Mouse (Mus musculus): ENCODE results near the gene Gnao1. TPM values are rescaled to one million over a fixed set of nuclear protein-coding genes. Genes with fewer than 3 reads are reported as not detected.

The Gnao1 gene
- polyA plus RNA-seq, 1 experiment from 2014 or later = 84.5 TPM

DNA sequence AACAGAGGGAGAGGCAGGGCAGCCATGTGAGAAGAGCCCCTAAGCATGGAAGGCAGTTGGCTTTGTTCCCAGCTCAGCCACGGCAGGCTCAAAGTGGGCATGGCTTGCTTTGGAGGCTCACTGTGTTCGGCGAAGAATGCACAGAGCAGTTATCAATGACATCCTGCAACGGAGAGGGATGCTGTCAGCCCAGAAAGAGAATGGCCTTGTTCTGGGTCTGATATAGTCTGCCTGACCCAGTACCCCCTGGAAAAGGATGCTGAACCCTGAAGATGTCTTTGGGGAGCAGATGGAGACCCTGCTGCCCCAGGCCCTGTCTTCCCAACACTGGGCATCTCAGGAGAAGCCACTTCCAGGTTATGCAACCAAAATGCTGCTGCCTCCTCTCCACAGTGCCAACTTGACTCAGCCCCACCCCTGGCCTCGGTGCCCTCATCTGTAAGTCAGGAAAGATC lies 98.2 kb downstream of the Gnao1 start:
- Histone ChIP-seq H3K9ac (no peak overlapping the region), H3K27me3 (no peaks in the 10 kb centered on the region), H3K4me1 (peaks cover 49% of the 10 kb centered on the region), H3K27ac (peak overlapping the region; percentile 83), H3K4me2 (no peak overlapping the region), H3K9me3 (no peaks in the 10 kb centered on the region), H3K36me3 (replicated peaks) (peaks cover 4% of the 10 kb centered on the region), H3K4me3 (replicated peaks) (no peak overlapping the region)
- peak; percentile 40; the same call in 1 of the 2 replicates for ATAC-seq (ENCODE audit: low FRiP score)
- WGBS = 29% methylated on average over 5 of the region's 5 CpGs

DNA sequence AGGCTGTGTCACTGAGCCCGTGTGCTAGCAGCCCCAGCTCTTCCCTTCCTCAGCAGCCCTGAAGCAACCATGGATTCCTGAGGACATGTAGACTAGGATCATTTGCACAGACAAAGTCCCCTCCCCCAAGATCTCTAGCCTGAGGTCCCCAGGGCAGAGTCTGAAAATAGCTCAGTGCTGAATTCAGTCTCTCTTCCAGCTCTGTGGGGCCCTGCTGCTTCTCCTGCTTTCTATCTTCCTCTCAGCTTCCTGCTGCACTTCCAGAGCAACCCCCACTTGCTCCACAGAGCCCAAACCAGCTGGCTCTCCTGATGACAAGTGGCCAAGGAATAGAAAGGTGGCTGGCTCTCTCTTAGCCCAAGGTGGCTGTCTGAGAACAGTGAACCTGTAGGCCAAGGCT lies 98.8 kb downstream of the Gnao1 start:
- 43% methylated on average over 1 of the region's 1 CpGs for WGBS
- peak overlapping the region; percentile 83 for H3K27ac ChIP-seq
- H3K9me3 ChIP-seq = no peaks in the 10 kb centered on the region
- H3K4me2 ChIP-seq = no peak overlapping the region
- peaks cover 49% of the 10 kb centered on the region for H3K4me1 ChIP-seq
- H3K27me3 ChIP-seq = no peaks in the 10 kb centered on the region
- H3K4me3 ChIP-seq (replicated peaks) = no peak overlapping the region
- H3K9ac ChIP-seq = no peak overlapping the region
- peak; percentile 37; the same call in 1 of the 2 replicates for ATAC-seq (ENCODE audit: low FRiP score)
- no peaks in the 10 kb centered on the region; the same call in 1 of the 2 replicates for H3K36me3 ChIP-seq (replicated peaks)

GRCm38 (mm10) chr8:93911715-93912555 lies 102.2 kb downstream of the Gnao1 start:
- Histone ChIP-seq H3K9me3 (no peaks in the 10 kb centered on the region), H3K27me3 (no peaks in the 10 kb centered on the region; the same call in 1 of the 2 replicates), H3K4me1 (peaks cover 49% of the 10 kb centered on the region), H3K4me3 (replicated peaks) (no peak overlapping the region), H3K9ac (no peak overlapping the region), H3K4me2 (no peak overlapping the region), H3K36me3 (replicated peaks) (no peaks in the 10 kb centered on the region; the same call in 1 of the 2 replicates), H3K27ac (peak overlapping the region; percentile 31; the same call in 1 of the 2 replicates)
- 70% methylated on average over 7 of the region's 7 CpGs for WGBS
- ATAC-seq (ENCODE audit: low FRiP score) = no peak

DNA sequence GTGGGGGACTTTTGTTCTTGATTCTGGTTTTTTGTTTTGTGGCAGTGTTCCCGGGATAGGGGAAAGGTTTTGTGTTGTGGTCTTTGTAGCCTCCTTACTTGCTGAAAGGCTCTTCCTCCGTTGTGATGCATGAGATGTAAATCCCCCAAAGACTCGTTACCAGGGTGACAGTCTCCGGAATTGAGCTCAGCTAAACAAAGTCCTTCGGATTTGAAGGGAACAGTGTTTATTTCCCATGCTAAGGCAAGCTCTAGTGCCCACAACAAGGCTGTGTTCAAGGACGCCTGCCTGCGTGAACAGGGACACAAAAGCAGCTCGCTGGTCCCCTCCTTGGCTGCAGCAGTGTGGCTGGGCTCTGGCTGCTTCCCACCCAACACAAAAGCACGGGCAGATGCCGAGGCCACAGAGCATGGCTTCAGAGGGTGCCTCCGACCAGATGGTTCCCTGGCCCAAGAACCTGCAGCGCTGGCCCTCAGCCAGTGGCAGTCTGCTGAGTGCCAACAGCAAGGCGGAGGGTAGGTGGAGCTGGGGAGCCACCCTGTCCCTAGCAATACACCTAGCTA lies 108.2 kb downstream of the Gnao1 start:
- Histone ChIP-seq H3K36me3 (replicated peaks) (peaks cover 4% of the 10 kb centered on the region; the same call in 1 of the 2 replicates), H3K9ac (no peak overlapping the region), H3K27me3 (no peaks in the 10 kb centered on the region; the same call in 1 of the 2 replicates), H3K9me3 (no peaks in the 10 kb centered on the region), H3K4me2 (peak overlapping the region; percentile 29), H3K4me1 (peaks cover 75% of the 10 kb centered on the region), H3K27ac (peak overlapping the region; percentile 97), H3K4me3 (replicated peaks) (no peak overlapping the region)
- 3% methylated on average over 13 of the region's 13 CpGs for WGBS
- ATAC-seq (ENCODE audit: low FRiP score) = peak; percentile 87

- Histone ChIP-seq H3K4me2 (peak overlapping the region; percentile 29), H3K9me3 (no peaks in the 10 kb centered on the region), H3K9ac (no peak overlapping the region), H3K27me3 (no peaks in the 10 kb centered on the region; the same call in 1 of the 2 replicates), H3K4me1 (peaks cover 80% of the 10 kb centered on the region), H3K27ac (peak overlapping the region; percentile 97), H3K36me3 (replicated peaks) (peaks cover 7% of the 10 kb centered on the region), H3K4me3 (replicated peaks) (no peak overlapping the region)
- no peak for ATAC-seq (ENCODE audit: low FRiP score)
- WGBS = 53% methylated on average over 2 of the region's 2 CpGs
These were observed 108.8 kb downstream of the Gnao1 start for GRCm38 (mm10) chr8:93918580-93918979.

GRCm38 (mm10) chr8:93919422-93919821 lies 109.7 kb downstream of the Gnao1 start:
- WGBS = 52% methylated on average over 3 of the region's 3 CpGs
- Histone ChIP-seq H3K27me3 (no peaks in the 10 kb centered on the region; the same call in 1 of the 2 replicates), H3K27ac (peak overlapping the region; percentile 97), H3K4me1 (peaks cover 88% of the 10 kb centered on the region), H3K9me3 (no peaks in the 10 kb centered on the region), H3K9ac (no peak overlapping the region), H3K36me3 (replicated peaks) (peaks cover 11% of the 10 kb centered on the region), H3K4me3 (replicated peaks) (no peak overlapping the region), H3K4me2 (no peak overlapping the region; the same call in 1 of the 2 replicates)
- no peak for ATAC-seq (ENCODE audit: low FRiP score)

- H3K9ac ChIP-seq = no peak overlapping the region
- peak overlapping the region; percentile 6; the same call in 1 of the 2 replicates for H3K4me2 ChIP-seq
- 28% methylated on average over 12 of the region's 12 CpGs for WGBS
These were observed 110.3 kb downstream of the Gnao1 start for GRCm38 (mm10) chr8:93919916-93920589.

DNA sequence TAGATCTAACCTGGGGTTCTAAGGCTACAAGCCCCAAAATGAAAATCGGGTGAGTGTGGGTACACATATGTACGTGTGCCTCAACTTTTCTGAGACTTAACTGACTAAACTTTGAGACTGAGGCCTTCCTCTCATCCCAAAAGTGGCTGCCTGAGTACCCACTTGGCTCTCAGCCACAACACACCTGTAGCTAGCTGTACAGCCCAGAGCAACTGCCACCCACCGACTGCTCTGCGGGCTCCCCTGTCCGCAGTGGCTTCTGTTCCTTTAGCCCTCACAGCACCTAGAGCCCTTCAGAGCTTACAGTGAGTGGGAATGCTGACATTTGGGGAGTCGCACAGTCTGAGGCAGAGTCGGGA lies 110.8 kb downstream of the Gnao1 start:
- no peak overlapping the region for H3K9ac ChIP-seq
- H3K4me1 ChIP-seq = peaks cover 97% of the 10 kb centered on the region
- no peaks in the 10 kb centered on the region for H3K9me3 ChIP-seq
- H3K4me2 ChIP-seq = no peak overlapping the region
- no peaks in the 10 kb centered on the region for H3K27me3 ChIP-seq
- peaks cover 11% of the 10 kb centered on the region for H3K36me3 ChIP-seq (replicated peaks)
- ATAC-seq (ENCODE audit: low FRiP score) = no peak
- 66% methylated on average over 7 of the region's 7 CpGs for WGBS
- no peak overlapping the region for H3K4me3 ChIP-seq (replicated peaks)
- peak overlapping the region; percentile 97 for H3K27ac ChIP-seq

More at GRCm38 (mm10) chr8:93919916-93920589, 110.3 kb downstream of the Gnao1 start:
- Histone ChIP-seq H3K9me3 (no peaks in the 10 kb centered on the region), H3K4me3 (replicated peaks) (no peak overlapping the region), H3K4me1 (peaks cover 95% of the 10 kb centered on the region), H3K36me3 (replicated peaks) (peaks cover 11% of the 10 kb centered on the region), H3K27me3 (no peaks in the 10 kb centered on the region), H3K27ac (peak overlapping the region; percentile 97)
- ATAC-seq (ENCODE audit: low FRiP score) = no peak

GRCm38 (mm10) chr8:93923897-93924334 lies 114.2 kb downstream of the Gnao1 start:
- Histone ChIP-seq H3K9ac (no peak overlapping the region), H3K27ac (no peak overlapping the region), H3K4me2 (no peak overlapping the region), H3K36me3 (replicated peaks) (peaks cover 23% of the 10 kb centered on the region), H3K4me1 (peaks cover 69% of the 10 kb centered on the region), H3K4me3 (replicated peaks) (no peak overlapping the region), H3K27me3 (0 out of 2 replicates have a peak, but pooled peaks cover 3% of the 10 kb centered on the region), H3K9me3 (no peaks in the 10 kb centered on the region)
- 89% methylated on average over 7 of the region's 7 CpGs for WGBS
- ATAC-seq (ENCODE audit: low FRiP score) = no peak

DNA sequence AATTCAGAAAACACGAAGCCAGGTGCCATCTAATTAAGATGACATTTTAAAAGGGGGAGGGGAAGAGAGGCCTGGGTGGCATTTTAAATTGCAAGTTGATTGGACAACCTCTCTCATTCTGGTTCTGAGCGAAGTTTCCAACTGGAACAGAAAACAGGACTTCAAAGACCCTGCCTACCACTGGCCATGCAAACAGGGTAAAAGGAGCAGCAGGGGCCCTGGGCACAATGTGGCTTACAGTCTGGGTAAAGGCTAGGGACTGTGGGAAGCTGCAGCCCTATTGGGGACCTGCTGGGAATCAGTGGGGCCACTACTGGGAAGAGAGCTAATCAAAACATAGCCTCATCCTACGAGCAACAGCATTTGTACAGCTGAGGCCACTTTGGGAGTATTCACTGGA lies 115.7 kb downstream of the Gnao1 start:
- peaks cover 23% of the 10 kb centered on the region for H3K36me3 ChIP-seq (replicated peaks)
- peak overlapping the region; percentile 73 for H3K27ac ChIP-seq
- H3K9ac ChIP-seq = no peak overlapping the region
- no peak overlapping the region for H3K4me2 ChIP-seq
- peaks cover 53% of the 10 kb centered on the region for H3K4me1 ChIP-seq
- no peaks in the 10 kb centered on the region for H3K9me3 ChIP-seq
- WGBS = 11% methylated on average over 3 of the region's 3 CpGs
- peak; percentile 34; the same call in 1 of the 2 replicates for ATAC-seq (ENCODE audit: low FRiP score)
- 0 out of 2 replicates have a peak, but pooled peaks cover 3% of the 10 kb centered on the region for H3K27me3 ChIP-seq
- H3K4me3 ChIP-seq (replicated peaks) = no peak overlapping the region

GRCm38 (mm10) chr8:93929233-93929632 lies 119.5 kb downstream of the Gnao1 start:
- 89% methylated on average over 4 of the region's 4 CpGs for WGBS
- ATAC-seq (ENCODE audit: low FRiP score) = no peak
- no peak overlapping the region for H3K4me2 ChIP-seq
- H3K4me1 ChIP-seq = peaks cover 41% of the 10 kb centered on the region
- no peak overlapping the region for H3K9ac ChIP-seq
- no peak overlapping the region for H3K4me3 ChIP-seq (replicated peaks)
- no peak overlapping the region for H3K27ac ChIP-seq
- no peaks in the 10 kb centered on the region for H3K9me3 ChIP-seq
- H3K36me3 ChIP-seq (replicated peaks) = peaks cover 13% of the 10 kb centered on the region
- 0 out of 2 replicates have a peak, but pooled peaks cover 3% of the 10 kb centered on the region for H3K27me3 ChIP-seq

DNA sequence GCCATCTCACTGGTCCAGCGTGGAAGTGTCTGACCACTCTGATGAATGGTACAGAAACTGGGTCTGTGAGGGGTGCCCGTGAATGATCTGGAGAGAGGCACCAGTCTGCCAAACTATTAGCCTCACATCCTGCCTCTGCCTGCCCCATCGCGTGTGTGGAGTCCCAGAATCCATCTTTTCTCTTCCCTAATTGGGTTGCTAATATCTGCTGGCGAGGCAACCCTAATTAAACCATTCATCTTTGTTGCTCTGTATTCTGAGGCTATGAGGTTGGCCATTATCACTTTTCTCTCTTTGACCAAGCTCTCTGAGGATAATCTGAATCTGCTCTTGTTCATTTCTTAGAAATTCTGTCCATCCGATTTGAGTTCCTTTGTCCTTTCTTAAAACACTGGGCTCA lies 121.6 kb downstream of the Gnao1 start:
- no peak overlapping the region for H3K9ac ChIP-seq

More for the DNA sequence above, 121.6 kb downstream of the Gnao1 start:
- H3K4me3 ChIP-seq (replicated peaks) = no peak overlapping the region
- no peak overlapping the region for H3K4me2 ChIP-seq
- peaks cover 13% of the 10 kb centered on the region for H3K36me3 ChIP-seq (replicated peaks)
- H3K4me1 ChIP-seq = peaks cover 24% of the 10 kb centered on the region
- peak; percentile 49; the same call in 1 of the 2 replicates for ATAC-seq (ENCODE audit: low FRiP score)
- no peaks in the 10 kb centered on the region for H3K9me3 ChIP-seq
- peak overlapping the region; percentile 72 for H3K27ac ChIP-seq
- 29% methylated on average over 6 of the region's 6 CpGs for WGBS
- H3K27me3 ChIP-seq = 0 out of 2 replicates have a peak, but pooled peaks cover 3% of the 10 kb centered on the region

Data from forebrain, embryonic 12.5 days (tissue).